Mouse (Mus musculus): ENCODE results near the gene Slc38a4.
A peak's percentile ranks its signal among the peaks of the same experiment; 100 is the strongest.

The Slc38a4 gene

DNA sequence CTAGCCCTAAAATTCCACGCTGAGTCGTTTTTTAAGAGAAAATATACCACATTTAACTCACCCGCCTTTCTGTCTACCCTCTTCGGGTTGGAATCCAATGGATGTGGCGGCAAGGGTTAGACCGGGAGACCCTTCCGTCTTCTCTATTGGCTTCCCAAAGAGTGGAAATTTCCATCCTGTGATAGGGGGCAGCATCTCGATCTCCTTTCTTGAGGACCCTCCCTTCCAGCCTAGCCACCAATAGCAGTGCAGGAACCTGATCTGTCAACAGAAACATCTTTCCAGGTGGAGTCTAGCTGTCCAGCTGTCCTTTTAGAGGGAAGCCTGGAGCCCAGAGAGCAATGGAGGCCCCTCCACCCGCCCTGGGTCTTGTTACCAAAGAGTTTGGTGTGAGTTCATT, at the start of gene Slc38a4:
Gene Slc38a4 (minus strand): TSS at position 163 of the 400 bp plus-strand sequence.
- peak; percentile 92 for DNase-seq (ENCODE audit: low read depth, low spot score)

DNA sequence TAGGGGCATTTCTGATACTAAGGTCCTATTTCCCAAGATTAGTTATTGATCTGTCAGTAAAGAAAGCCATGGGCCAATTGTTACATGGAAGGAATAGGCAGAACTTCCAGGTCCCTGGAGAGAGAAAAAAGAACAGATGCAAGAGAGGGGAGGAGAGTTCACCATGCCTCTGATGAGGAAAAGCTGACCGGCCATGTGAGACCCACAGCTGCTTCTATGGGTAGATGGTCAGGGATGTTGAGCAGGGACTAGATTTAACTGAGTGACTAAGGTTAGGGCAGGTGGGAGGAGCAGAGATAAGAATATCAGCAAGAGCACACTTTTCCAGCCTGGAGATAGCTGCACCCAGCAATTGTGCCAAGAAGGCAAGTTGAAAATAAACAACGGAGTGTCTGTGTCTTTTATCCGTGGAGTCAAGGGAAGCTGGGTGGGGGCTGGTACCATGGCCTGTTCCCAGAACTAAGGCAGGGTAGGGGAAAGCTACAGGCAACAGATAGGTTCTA, 49.2 kb upstream of the Slc38a4 start:
- DNase-seq (ENCODE audit: low read depth, low spot score): no peak

DNA sequence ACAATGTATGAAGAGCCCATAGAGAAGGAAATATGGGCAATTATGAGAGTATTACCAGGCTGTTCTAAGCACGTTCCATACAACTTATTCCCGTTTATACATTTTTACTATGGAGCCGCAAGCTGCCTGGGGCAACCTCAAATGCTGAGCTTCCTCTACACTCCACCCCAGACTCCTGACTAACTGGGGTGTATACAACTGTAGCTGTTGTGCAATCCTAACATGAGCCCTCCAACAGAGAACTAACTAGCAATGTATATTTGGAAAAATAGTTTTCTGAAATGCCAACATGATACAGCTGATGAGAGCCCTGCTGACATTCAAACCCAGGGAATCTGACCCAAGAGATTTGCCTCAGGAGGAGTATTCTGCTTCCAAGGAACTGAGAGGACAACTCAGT, 48.3 kb upstream of the Slc38a4 start:
- no peak for DNase-seq (ENCODE audit: low read depth, low spot score)

DNA sequence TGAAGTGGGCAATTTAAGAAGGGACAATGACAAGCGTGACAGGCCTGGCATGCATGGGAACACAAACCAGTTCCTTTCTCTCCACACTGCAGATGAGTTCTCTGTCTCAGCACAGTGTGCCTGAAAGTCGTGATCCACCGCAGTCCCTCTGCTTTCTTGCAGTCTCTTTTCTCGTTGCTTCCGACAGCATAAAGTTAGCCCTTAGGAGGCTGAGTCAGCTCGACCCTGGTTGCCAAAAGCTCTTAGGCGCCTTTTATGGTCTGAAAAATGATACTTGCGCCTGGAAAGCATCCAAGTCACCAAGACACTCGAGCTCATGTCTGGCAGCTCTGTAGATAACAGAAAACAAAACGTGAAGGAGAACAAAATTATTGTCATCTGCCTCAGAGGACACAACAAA, 47.1 kb upstream of the Slc38a4 start:
- no peak for DNase-seq (ENCODE audit: low read depth, low spot score)

DNA sequence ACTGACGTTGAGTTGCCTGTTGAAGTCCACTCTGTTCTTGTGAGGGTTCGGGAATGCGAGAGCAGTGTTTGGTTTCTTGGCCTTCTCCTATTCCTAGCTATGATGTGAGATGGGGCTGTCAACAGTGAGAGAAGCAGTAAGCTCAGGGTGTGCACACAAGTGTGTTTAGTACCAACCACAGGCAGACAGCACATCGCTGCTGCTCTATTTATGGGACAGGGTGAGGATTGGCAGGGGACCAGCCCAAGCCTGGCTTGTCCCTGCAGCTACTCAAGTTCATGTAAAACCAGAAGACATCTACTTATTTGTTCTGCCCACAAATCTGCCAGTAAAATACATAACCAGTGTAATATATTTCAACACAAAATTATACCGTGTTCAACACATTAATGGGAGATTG, 46.4 kb upstream of the Slc38a4 start:
- no peak for DNase-seq (ENCODE audit: low read depth, low spot score)

DNA sequence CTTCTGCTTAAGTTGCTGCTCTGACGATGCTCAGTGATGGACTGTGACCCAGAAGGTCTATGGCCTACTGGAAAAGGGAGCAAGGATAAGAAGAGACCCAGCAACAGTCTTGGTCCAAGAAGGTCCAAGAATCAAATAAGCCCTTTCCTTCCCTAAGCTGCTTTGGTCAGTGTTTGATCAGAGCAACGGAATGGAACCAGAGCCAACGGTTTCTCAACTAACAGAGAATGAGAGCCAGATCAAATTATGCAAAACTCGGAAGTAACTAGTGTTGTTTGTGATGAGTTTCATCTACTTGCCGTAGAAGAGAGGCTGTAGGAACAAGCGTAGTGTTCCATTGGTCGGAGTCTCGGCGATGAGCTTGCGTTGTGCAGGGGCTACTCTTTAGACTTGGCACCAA, 43.3 kb upstream of the Slc38a4 start:
- DNase-seq (ENCODE audit: low read depth, low spot score): no peak

DNA sequence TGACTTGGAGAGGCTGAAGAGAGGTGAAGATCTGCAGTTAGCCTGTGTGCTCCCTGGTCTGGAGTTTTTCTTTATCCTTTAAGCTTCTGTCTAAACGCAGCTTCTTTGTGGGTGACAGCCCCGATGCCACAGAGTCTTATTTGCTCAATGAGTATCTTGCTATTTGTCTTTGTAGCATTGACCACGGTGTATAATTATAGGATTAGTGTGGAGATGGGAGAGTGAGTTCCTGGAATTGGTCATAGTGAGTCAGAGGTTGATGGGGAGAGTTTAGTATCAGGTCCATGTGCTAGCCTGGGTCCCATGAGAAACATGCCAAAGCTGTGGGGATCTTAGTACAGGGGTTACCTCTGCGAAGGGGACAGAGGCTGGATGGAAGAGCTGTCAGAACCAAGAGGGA, 41.8 kb upstream of the Slc38a4 start:
- no peak for DNase-seq (ENCODE audit: low read depth, low spot score)

DNA sequence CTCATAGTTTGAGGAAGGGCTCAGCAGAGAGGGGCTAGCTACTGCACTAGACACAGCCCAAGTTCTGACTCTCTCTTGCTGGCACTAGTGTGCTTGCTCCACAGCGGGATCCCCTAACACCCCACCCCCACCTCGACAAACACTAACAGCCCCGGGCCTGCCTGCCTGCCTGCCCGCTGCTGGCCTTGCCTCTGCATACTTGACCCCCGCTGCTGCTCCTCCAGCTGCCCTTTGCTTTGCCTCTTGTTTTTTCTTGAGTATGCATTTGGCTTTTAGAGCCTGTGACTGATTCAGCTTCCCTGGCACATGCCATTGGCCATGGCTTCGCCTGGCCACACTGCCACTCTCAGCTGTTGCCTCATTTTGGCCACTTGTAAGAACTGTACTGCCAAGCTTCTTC, 33.8 kb upstream of the Slc38a4 start:
- DNase-seq (ENCODE audit: low read depth, low spot score): no peak

DNA sequence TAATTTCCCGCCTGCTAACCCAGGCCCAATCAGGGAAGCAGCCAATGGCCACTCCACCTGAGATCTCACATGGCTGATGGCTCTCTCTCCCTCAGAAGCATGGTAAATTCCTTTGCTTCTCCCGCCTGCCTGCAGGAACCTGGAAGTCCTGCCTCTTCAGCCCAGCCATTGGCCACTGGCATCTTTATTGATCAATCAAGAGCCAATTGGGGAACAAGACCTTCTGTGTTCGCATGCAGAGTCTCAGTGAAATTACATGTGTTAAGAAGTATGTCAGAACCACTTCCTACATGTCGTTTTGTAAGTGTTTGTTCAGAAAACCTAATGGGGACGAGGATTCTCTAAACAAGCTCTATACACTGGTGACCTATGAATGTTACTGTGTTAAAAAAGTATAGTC, 30.1 kb upstream of the Slc38a4 start:
- peak; percentile 32 for DNase-seq (ENCODE audit: low read depth, low spot score)

DNA sequence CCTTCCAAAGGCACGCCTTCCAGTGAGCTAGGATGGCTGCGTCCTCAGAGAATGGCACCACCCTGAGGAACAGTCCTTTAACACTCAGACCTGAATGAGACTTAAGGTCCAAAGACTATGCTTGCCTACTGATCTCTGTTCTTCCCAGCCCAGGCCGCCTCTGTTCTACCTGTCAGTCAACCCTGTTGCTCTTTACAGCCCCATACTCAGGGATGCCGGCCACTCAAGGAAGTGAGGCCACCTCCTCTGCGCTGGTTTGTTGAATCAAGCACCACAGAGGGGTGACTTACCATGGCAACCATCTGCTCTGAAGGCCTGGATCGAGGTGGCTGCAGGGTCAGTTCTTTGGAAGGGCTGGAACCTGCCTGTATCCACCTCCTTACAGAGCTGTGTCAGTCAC, 21.9 kb upstream of the Slc38a4 start:
- no peak for DNase-seq (ENCODE audit: low read depth, low spot score)

DNA sequence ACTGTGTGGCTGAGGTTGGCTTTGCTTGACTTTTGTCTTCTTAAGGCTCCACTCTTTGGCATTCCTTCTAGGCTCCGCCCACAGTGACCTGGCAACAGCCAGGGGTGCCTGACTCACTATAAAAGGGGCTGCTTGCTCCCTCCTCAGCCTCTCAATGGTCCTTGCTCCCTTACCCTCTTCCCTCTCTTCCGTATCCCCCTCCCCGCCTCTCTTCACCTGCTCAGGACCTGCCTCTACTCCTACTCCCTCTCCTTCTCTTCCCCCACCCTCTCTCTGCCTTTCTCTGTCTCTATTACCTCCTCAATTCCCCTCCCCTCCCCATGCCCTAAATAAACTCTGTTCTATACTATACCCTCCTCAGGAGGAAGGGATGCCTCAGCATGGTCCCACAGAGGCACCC, 20.3 kb upstream of the Slc38a4 start:
- no peak for DNase-seq (ENCODE audit: low read depth, low spot score)

DNA sequence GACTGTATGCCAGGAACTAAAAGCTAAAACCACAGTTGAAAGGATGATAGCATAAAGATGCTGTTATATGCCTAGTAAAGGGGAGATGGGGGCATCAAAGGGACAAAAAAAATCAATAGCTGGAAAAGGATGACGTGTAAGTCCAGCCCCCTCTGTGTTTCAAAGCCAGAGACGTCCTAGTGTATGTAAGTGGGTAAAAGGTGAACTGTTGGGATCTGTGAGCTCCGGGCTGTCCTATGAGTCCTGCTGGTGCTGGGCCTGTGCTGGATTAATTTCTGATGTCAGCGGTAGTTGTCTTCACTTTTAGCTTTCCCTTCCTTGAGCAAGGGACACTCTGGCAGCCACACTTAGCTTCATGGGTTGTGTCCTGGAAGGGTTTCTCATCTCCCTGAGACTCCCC, 19.5 kb upstream of the Slc38a4 start:
- DNase-seq (ENCODE audit: low read depth, low spot score): no peak

DNA sequence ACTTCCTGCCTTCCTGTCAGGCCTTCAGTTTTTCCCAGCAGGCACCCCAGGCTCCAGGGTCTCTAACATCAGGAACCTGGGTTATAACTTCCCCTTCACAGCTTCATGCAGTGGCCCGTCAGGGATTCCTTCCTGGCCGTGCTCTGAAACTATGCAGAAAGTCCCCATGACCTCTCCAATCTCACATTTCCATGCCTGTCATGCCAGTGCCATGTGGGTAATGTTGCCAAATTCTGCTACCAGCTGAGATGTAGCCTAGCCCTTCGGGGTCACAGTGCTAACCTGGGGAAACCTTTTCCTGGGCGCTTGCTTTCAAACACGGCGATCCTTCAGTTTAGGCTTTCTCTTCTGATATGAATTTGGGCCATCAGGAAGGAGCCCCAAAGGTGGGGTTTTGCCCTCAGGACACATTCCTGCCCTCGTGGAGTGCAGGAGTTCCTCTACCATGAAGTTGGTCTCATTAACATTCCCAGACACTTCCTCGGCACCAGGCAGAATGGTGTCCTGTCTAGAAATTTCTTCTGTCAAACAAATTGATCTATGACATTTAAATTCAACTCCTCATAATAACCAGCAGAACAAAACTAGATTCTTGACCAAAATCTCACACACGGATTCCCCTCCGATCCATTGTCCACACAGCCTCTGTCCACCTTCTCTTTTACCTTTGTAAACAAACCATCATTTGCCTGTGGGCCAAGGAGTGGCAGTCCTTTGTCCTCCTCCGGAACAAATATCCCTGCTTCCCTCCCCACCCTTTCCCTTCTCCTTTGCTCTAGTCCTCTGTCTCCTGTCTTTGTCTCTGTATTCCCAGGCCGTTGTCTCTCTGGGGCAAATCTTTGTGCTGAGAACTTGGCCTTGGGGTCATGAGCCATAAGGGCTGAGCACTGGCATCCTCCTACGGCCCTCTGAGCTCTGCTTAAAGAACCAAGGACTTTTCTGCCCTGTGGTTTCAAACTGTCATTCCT, 17.4 kb upstream of the Slc38a4 start:
- peak; percentile 10 for DNase-seq (ENCODE audit: low read depth, low spot score)

DNA sequence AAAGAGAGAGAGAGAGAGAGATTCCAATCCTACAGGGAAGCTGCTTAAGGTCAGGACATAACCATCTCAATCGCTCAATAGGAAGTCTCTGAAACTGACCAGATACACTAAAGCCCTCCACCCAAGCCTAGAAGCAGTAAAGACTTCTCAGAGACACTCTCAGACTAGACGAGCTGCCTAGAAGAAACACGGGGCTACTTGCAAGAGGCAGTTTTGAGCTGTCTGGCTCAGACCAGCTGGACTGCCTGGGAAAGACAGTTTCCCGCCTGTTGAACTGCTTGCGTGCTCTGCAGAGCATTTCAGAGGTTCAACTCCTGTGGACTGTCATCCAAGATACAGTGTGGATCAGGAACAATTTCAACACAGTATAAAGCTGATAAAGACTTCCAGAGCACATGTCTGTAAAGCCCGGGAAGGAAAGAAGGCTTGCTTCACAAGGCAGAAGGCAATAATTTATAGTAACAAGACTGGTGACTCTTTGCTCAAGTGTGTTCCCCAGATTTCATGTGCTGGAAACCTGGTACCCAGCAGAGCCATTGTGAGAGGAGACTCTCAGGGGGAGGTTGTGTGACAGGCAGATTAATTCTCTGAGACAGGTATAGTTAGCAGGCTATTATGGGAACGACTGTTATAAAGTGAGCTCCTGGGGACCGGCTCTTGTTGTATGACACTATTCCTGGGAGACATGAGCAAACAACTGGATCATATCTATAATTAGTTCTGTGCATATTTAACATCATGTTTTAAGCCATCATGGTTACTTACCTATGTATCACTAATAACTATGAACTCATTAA, 11.8 kb upstream of the Slc38a4 start:
- DNase-seq (ENCODE audit: low read depth, low spot score): no peak

DNA sequence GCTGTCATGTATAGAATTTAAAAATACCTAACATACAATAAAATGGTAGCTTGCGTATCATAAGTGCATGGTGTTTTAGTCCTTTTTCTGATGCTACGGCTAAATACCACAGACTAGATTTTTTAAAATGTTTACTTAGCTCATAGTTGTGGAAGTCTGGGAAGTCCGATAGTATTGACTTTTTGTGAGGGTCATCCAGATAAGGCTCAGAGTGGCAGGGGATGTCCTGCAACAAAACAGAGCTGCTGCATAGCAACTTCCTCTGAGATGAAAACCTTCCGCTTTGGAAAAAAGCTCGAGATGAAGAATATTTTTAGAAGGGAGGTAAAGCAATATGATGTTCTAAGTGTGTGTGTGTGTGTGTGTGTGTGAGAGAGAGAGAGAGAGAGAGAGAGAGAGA, 11.2 kb upstream of the Slc38a4 start:
- no peak for DNase-seq (ENCODE audit: low read depth, low spot score)

DNA sequence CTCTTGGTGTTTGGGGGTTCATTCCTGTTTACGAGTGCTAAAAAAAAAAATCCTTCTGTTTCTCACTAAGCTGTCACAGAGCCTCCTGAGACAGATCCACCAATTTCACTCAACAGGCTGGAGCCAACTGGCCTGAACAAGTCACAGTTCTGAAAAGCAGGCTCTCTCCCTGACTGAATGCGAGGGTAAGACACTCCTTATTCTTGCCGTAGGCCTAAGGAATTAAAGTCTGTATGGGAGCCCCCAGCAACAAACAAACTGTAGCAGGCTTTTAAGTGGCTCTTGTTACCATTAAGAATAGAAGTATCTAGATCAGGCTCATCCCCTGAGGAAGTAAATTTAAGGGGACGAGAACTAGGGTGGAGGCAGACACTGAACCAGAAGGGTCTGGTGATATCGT, 7.5 kb upstream of the Slc38a4 start:
- no peak for DNase-seq (ENCODE audit: low read depth, low spot score)

DNA sequence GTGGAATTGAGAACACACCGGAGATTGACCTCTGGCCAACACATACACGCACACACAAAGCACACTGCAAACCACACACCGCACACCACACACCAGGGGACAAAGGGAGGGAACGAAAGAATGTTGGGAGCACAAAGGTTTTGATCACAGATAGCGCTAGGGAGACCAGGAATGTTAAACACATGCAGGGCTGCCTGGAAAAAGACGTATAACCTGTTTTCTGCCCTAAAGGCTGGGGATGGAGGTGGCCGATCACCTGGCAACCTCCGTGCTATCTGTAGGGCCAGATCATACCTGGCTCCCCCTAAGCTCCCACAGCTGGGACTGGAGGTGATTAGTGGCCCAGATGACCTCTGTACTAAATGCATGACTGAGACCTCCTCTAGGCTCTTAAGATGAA, 5.2 kb upstream of the Slc38a4 start:
- DNase-seq (ENCODE audit: low read depth, low spot score): no peak

DNA sequence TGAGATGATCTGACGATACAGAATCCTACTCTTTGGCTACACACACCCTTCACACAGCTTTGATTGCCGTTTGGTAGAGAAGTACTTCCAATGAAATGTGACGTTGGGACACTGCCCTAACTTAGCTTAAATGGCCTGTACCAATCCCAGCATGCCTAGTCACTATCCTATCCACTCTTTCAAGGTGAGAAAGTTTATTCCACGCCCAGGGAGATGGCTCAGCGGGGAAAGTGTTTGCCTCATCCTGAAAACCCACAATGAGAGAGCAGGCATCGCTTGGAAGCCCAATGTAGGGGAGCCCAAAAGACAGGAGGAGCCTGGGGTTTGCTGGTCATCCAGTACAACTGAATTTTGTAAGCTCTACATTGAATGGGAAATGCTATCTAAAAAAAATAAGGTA, 4.8 kb upstream of the Slc38a4 start:
- no peak for DNase-seq (ENCODE audit: low read depth, low spot score)

DNA sequence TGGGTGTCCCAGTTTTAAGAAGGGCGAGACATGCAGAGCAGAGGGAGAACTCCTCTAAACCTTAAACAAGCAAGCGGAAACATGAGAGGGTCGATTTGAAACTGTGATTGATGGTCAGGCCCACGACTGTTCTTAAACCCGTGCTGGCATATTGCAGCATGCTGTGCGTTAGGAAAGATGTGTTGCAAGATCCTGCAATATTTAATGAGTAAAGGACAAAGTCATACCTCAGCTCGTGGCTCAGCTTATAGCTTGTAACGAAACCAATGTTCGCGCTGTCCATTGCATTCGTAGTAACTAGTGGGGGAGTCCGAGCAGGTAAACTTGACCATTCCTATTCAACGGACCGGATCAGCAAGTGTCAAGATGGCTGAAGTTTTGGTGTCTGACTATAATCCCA, 4.3 kb upstream of the Slc38a4 start:
- DNase-seq (ENCODE audit: low read depth, low spot score): no peak

DNA sequence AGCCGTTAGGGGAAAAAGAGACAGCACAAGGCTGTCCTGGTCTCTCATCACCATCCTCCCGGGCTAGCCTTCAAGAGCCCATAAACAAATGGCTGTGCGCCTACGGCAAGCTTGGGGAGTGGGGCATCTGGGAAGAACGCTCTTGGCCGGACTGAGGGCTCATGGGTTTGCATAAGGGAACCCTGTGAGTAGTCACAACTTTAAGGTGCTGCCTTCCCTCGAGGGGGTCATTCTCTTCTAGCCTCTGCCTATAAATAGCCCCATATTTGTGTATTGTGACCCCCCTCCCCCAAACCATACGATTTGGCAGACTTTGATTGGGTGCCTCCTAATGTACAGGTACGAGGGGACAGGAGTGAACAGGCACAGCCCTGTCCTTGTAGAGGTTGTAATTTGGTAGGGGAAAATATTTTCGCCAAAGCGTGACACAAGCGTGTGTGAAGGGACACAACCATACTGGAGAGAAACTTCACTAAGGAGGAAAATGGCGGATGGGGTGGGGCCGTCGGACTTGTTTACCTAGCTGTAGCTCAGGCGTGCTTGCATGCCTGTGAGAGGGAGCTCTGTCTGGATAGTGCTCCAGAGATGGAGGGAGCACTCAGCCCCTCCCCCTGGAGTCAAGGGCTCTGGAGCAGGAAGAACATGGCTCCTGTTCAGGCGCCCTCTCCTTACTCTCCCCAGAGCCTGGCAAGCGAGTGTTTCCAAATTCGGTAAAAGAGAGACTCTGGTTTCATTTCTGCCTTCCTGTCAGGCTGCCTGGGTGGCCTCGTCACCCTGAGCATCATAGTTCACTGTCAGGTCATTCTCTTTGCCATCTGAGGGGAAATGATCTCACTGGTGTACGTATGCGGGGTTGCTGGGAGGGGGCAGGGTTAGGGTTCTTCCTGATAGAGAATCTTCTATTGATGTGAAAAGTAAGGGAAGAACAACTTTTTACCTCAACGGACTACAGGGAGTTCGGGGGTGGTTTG, 3.6 kb upstream of the Slc38a4 start:
- peak; percentile 85 for DNase-seq (ENCODE audit: low read depth, low spot score)

DNA sequence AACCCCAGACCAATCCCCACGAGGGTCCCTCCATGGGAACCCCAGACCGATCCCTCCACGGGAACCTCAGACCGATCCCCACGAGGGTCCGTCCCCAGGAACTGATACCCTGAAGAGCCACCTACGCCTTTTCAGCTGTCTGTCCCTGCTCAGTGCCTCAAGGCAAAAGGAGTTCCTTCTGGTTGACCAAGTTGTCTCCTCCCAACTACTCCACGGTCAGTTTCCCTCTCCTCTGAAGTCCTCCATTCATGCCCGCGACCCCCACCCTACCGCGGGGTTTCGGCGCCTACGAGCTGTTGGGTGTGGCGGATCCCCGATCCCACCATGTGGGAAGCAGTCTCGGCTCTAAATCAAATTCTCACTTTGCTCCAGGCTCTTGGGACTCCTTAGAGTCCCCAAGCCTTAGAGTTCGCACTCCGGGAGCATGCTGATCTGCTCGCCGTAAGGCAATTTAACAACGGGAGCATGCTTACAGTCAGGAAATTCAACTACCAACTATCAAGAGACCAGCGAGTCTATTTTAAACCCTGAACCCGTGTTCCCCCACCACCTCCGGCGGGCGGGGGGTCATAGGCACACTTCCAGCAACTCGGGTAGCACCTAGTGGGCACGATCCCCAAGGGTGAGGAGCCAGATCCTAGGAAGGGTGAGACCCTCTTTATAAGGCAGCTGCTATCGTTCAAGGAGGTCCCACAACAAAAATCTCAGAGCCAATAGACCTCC, 828 bp downstream of the Slc38a4 start:
- no peak for DNase-seq (ENCODE audit: low read depth, low spot score)

All from ES-CJ7 (cell line).